Mouse (Mus musculus): ENCODE measurements around the gene Ehmt1.

Gene Ehmt1

DNA sequence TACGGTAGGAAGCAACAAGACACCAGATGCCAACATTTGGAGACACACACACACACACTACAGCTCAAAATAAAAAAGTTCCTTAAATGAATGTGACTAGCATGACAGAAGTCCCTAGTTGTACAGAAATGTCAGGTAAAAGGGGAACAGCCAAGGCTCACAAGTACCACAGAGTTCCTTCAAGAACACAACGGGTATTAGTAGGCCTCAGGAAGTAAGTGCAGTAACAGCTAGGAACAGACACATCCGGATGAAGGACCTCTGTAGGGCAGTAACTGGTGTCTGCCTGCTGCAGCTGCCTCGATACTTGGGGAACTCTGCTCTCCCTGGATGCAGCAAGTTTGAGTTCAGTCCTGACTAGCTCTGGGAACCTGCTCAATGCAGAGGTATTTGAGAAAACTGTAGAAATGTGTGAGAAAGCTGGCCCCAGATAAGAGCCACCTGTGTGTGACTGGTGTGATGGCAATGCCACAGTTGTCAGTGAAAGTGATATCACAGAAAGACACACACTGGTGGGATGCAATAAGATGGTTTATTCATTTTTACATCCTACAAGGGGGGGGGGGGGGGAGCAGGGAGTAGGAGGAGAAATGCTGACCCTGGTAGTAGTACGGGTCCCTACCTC is 122.5 kb downstream of the Ehmt1 start:
- no peak for DNase-seq

DNA sequence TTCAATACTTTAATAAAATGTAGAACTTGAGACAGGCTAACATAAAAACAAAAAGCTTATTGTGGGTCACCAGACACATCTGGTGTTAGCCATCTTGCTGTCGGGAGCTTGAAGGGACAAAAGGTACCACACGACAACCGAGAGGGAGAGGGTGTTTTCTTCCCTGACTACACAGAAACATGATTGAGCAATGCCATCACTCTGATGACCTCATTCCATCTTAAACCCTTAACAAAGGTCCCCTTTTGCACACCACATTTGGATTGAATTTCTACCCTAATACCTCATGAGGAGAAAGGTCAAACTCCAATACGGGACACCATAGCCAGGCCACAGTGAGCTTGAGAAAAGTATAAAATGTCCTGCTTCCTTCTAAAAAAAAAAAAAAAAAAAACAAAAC is 132.2 kb downstream of the Ehmt1 start:
- no peak for DNase-seq

DNA sequence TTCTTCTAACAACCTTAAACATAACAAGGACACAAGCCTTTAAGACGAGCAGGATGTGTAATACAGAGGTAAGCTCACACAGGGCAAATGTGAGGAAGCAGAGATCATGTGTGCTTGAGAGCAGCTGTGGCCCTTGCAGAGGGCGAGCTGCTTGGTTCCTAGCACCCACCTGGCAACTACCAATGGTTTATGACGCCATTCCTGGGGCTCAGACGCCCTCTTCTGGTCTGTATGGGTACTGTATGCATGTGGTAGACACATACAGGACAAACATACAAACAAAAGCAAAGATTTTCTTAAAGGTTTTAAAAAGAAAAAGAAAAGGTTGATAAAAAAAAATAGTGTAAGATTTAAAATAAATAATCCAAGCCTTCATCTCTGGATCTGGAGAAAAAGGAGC is 138.2 kb downstream of the Ehmt1 start:
- DNase-seq: no peak

DNA sequence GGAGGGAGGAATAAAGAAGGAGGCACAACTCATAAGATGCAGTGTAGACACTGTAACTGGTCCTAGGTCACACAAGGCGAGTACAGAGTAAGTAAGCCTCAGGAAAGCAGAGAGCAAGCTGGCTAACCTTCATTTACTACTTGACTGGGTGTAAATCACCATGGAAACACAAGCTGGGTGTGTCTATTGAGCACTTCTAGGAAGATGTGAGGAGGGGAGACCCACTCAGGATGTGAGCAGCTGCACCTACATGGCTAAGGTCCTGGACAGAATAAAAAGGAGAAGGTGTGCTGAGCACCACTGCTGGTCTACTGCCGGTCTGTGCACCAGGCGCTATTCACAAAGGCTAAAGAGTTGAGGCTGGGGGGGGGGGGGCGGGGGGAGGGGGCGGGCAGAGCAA is 142.6 kb downstream of the Ehmt1 start:
- DNase-seq: no peak

DNA sequence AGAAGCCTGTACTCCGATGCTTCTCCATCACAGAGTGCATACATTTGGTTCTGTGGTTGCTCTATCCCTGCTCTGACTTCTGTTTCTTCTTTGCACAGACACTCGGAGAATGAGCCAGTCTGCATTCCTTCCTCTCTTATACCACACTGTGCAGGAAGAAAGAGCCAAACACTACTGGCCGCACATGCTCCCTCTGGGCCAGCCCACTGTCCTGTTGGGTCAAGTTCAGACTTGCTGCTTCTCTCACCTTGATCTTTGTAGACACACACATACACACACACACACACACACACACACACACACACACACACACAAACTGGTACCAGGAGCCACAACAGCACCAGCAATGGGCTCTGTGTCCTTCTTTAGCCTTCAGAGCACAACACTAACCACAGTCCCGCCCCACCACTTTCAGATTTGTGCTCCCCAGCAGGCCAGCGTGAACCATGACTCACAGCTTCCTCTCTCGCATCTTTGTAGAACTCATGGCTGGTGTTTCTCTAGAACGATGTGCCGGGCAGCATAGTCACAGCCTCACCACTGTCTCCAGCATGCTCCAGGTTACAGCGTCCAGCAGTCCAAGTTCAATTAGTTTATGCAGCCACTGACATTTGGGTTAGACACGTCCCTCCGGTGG is 143.3 kb downstream of the Ehmt1 start:
- no peak for DNase-seq

DNA sequence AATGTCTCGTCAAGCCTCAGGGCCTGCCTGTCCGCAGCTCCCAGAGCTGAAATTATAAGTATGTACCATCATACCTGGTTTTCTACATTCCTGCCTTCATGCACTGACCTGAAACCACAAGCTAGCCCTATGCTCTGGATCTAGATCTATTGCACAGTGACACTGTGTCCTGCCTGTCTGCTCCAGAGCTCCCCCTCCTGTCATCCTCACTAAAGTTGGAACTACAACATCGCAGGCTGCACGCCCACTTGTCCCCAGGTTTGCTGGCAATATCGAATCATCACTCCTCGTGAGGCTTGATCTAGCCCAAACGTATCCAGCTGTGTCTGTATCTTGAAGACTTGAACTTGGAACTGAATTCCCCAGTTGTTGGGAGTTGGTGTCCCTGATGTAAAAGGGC is 144.6 kb downstream of the Ehmt1 start:
- no peak for DNase-seq

DNA sequence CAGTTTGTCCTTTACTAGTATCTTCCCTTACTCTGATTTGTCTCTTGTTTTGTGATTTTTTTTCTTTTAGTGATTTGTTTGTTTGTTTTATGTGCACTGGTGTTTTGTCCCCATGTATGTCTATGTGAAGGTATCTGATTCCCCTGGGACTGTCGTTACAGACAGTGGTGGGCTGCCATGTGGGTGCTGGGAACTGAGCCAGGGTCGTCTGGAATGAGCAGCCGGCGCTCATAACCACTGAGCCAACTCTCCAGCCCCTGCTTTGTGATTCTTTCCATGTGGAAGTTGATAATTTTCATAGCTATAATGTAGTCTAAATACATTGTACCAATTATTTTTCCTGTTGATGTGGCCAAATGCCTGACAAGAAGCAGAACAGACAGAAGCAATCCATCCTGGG is 148.6 kb downstream of the Ehmt1 start:
- DNase-seq: no peak

DNA sequence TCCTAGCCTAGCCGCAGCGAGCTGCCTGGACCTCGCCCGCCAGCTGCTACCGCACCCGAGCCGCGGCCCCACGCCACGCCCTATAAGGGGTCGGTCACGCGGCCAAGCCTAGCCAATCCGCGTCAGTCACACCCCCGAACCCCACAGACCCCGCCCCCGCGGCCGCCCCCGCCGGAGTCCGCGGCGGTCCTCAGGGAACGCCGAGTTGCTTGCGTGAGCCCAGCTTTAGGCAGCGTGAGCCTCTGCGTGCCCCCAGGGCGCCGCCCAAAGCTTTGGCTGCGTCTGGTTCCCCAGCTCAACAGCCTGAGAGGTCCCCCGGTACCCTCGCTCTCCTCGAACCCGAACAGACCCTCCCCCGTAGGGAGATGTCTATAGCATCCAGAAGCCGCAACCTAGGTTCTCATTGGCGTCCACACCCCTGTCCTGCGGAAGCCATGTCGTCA is 156.3 kb downstream of the Ehmt1 start, which contains the start of gene Cacna1b:
TSS of gene Cacna1b (minus strand) at position 38 of the 443 bp plus-strand sequence.
- no peak for DNase-seq

DNA sequence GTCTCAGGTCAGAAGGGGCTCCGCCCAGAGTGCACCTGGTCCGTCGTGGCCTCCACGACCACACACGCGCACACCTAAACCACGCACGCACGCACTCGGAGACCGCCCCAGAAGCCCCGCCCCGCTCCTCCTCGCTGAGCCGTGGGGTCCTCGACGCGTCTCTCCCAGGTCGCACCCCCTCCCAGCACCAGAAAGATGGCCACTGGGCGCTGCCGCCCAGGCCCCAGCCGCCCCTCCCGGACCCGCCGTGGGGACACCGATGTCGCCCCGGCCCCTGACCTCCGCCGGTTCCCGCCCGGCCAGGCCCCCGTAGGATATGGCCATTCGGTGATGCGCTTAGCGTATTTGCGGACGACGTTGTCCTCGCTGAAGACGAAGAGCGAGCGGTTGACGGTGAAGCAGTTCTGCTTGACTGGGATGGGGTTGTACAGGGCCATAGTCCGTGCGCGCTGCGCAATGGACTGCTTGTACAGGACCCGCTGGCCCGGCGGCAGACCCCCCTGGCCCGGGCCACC is 156.9 kb downstream of the Ehmt1 start:
- DNase-seq: no peak

DNA sequence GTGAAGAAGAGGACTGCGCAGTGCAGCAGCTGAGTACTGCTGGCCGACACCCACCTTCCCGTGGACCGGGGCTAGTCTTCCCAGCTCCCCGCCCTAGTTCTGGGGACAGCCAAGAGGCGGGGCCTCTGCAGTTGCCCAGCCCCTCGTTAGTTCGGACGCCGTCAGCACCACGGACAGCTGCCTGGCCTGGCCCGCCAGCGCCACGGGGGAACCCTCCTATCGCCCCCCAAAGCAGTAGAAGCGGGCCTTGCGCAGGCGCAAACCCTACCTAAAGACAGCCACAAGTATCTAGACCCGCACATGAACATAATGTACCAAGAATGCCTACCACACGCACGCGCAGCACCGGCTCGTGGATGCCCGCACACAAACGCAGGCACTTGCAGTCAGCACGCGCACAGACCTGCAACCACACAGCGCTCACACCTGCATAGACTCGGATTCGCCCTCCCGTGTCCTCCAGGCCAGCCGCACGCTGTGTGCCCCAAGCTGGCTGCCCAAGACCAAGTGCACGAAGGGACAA is 157.4 kb downstream of the Ehmt1 start:
- DNase-seq: peak in 1 of 2 experiments; percentile 8

DNA sequence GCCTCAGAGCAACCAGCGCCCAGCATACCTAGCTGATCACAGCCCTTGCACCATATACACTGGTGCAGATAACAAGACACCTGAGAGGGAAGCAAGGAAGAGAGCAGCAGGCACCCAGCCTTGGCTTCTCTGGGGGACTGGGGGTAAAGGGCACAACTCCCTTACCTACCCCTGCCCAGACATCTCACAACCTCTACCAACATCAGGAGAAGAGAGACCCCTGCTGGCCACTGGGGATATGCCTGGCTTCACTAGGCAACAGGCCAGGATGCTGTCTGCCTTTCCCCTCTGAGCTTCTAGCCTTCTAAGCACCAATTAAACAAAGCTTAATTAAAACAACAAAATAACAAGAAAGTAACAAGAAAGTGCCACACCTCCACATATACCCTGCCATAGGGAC is 164.1 kb downstream of the Ehmt1 start:
- DNase-seq: peak in 1 of 2 experiments; percentile 47

DNA sequence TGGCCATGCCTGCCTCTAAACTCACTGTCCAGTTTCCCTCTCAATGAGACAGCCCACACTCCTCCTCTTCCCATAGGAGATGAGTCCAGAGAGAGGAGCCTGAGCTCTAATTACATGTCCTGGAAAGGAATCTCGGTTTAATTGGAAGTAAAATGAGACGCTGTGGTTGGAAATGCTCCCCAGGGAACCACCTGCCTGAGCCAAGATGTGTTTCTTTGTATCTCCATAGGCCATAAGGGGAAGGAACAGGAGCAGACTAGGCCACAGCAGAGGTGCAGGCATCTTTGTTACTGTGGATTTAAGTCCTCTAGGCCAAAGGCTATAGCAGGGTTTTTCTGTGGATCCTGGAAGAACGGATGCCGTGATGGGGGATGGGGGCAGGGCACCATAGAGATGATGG is 166.8 kb downstream of the Ehmt1 start:
- no peak for DNase-seq

DNA sequence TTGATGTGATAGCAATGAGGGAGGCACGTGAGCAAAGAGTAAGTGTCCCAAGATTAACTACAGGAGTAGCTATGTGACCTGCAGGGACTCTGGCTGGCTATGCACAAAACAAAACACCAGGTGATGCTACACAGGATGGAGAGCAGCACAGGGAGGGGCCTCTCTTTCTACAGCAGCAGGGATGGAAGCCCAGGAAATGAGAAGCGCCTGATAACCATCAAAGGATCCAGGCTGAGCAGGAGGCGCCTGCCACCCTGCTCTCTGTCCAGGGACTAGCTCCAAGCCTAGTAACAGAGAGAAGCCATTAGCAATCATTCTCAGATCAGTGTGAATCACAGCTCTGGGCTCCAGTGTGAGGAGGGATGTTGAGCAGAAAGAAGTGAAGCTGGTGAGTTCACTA is 169.4 kb downstream of the Ehmt1 start:
- DNase-seq: no peak

DNA sequence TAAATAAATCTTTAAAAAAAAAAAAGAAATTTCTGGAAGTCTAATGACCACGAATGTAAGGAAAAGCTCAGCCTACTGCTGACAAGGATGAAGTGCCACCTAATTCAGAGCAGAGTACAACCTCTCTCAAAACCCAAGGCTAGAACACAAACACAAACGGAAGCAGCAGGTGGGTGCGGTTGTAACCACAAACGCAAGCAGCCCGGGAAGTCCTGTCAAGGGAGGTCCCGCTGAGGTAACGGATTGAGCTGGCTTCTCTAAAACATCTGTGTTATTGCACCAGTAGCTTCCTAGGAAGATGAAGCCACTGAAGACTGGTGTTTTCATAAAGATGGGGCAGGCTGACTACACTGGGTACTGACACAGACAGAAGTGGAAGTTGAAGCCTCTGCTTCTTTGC is 171.5 kb downstream of the Ehmt1 start:
- DNase-seq: no peak
